21 mouse cellular contexts compared by ENCODE assay signal in genomic region chr15:97610767-97611166, GRCm38 (mm10).
A peak's percentile ranks its signal among the peaks of the same experiment; 100 is the strongest.
DNase-seq lines count a peak whose midpoint lies in the region; ATAC-seq and TF ChIP-seq lines count a peak whose summit lies in the region.
"Had no signal": no experiment of that assay in that cellular context is flagged by ENCODE, and none has a peak within 500 bp of the region (broad histone marks: within the 10 kb centered on the region; RNA-seq: fewer than 3 reads in every experiment).

No protein-coding gene starts in this region.

- peak; percentile 4 for DNase-seq in forebrain, embryonic 11.5 days (ENCODE audit: low spot score)
- DNase-seq in forebrain, postnatal 0 days: no peak
- peak; percentile 58 for DNase-seq in heart, adult 11 months
- no peak for DNase-seq in heart, postnatal 36 days
- DNase-seq in midbrain, embryonic 11.5 days (ENCODE audit: low spot score, missing footprints): peak; percentile 72
- DNase-seq: adrenal gland, adult 2 months; adrenal gland, adult 8-10 months; adrenal gland, postnatal 10 days; adrenal gland, postnatal 14 days; adrenal gland, postnatal 25 days; adrenal gland, postnatal 36 days; B cell, adult 2 months; cerebellum, adult 11 months; cerebellum, adult 11-12 months; cerebellum, adult 18-20 months had no signal

- no peak overlapping the region for H3K27ac ChIP-seq in forebrain, embryonic 11.5 days (ENCODE audit: low read depth, low read length)
- no peak overlapping the region for H3K27ac ChIP-seq in forebrain, postnatal 0 days (ENCODE audit: low read depth, low read length)
- no peak overlapping the region for H3K27ac ChIP-seq in midbrain, embryonic 11.5 days (ENCODE audit: low read depth, low read length)
- no peak overlapping the region for H3K27ac ChIP-seq in midbrain, embryonic 15.5 days

- intact Hi-C loops in heart, postnatal 36 days (cut with DNase I): no loop called here

- peaks cover 8% of the 10 kb centered on the region; the same call in 1 of the 2 replicates for H3K4me1 ChIP-seq in forebrain, embryonic 11.5 days (replicated peaks; ENCODE audit: control insufficient read depth, insufficient read depth, low read length)
- peaks cover 8% of the 10 kb centered on the region for H3K4me1 ChIP-seq in forebrain, postnatal 0 days (ENCODE audit: insufficient read depth)
- H3K4me1 ChIP-seq in midbrain, embryonic 11.5 days (ENCODE audit: control insufficient read depth, insufficient read depth, low read length): peaks cover 6% of the 10 kb centered on the region
- H3K4me1 ChIP-seq in midbrain, embryonic 15.5 days: peaks cover 23% of the 10 kb centered on the region

- H3K4me2 ChIP-seq in forebrain, embryonic 11.5 days (ENCODE audit: low read depth, low read length, severe bottlenecking): no peak overlapping the region
- H3K4me2 ChIP-seq in forebrain, postnatal 0 days (ENCODE audit: low read depth): no peak overlapping the region
- H3K4me2 ChIP-seq in midbrain, embryonic 11.5 days: no peak overlapping the region
- no peak overlapping the region for H3K4me2 ChIP-seq in midbrain, embryonic 15.5 days

- TF ChIP-seq CTCF in forebrain, postnatal 0 days (IDR thresholded peaks at IDR 0.05; ENCODE audit: low read depth): no peak

- H3K4me3 ChIP-seq in forebrain, embryonic 11.5 days (ENCODE audit: low read depth, low read length): no peak overlapping the region
- H3K4me3 ChIP-seq in forebrain, postnatal 0 days (ENCODE audit: low read depth, low read length): no peak overlapping the region
- no peak overlapping the region for H3K4me3 ChIP-seq in midbrain, embryonic 11.5 days (ENCODE audit: low read depth, low read length)
- H3K4me3 ChIP-seq in midbrain, embryonic 15.5 days: no peak overlapping the region

- H3K9me3 ChIP-seq in forebrain, embryonic 11.5 days (ENCODE audit: control insufficient read depth, low read length): no peaks in the 10 kb centered on the region
- H3K9me3 ChIP-seq in forebrain, postnatal 0 days (ENCODE audit: low read length): no peaks in the 10 kb centered on the region
- peaks cover 3% of the 10 kb centered on the region; the same call in 1 of the 2 replicates for H3K9me3 ChIP-seq in midbrain, embryonic 11.5 days (ENCODE audit: control insufficient read depth, low read length)
- no peaks in the 10 kb centered on the region for H3K9me3 ChIP-seq in midbrain, embryonic 15.5 days

- H3K27me3 ChIP-seq in forebrain, embryonic 11.5 days (ENCODE audit: control insufficient read depth, insufficient read depth, low read length): no peaks in the 10 kb centered on the region
- H3K27me3 ChIP-seq in forebrain, postnatal 0 days (ENCODE audit: insufficient read depth, low read length): no peaks in the 10 kb centered on the region
- no peaks in the 10 kb centered on the region for H3K27me3 ChIP-seq in midbrain, embryonic 11.5 days (ENCODE audit: control insufficient read depth, insufficient read depth, low read length)
- no peaks in the 10 kb centered on the region for H3K27me3 ChIP-seq in midbrain, embryonic 15.5 days (replicated peaks)
- H3K27me3 ChIP-seq: CH12.LX had no signal

- WGBS in forebrain, embryonic 11.5 days: 79% methylated on average over 4 of the region's 4 CpGs
- WGBS in forebrain, postnatal 0 days: 88% methylated on average over 4 of the region's 4 CpGs
- 95% methylated on average over 4 of the region's 4 CpGs for WGBS in midbrain, embryonic 11.5 days
- 92% methylated on average over 4 of the region's 4 CpGs for WGBS in midbrain, embryonic 15.5 days

- H3K36me3 ChIP-seq in forebrain, embryonic 11.5 days (ENCODE audit: control insufficient read depth, insufficient read depth, low read length): no peaks in the 10 kb centered on the region
- H3K36me3 ChIP-seq in forebrain, postnatal 0 days (ENCODE audit: insufficient read depth): no peaks in the 10 kb centered on the region
- no peaks in the 10 kb centered on the region for H3K36me3 ChIP-seq in midbrain, embryonic 11.5 days (ENCODE audit: control insufficient read depth, insufficient read depth, low read length)
- H3K36me3 ChIP-seq in midbrain, embryonic 15.5 days (replicated peaks): no peaks in the 10 kb centered on the region
- H3K36me3 ChIP-seq: G1E had no signal

- no peak overlapping the region for H3K9ac ChIP-seq in forebrain, embryonic 11.5 days (ENCODE audit: low read length)
- no peak overlapping the region for H3K9ac ChIP-seq in forebrain, postnatal 0 days
- no peak overlapping the region for H3K9ac ChIP-seq in midbrain, embryonic 11.5 days (ENCODE audit: low read length)
- H3K9ac ChIP-seq in midbrain, embryonic 15.5 days: no peak overlapping the region

- ATAC-seq in forebrain, embryonic 11.5 days (replicated peaks; ENCODE audit: low FRiP score): no peak
- no peak for ATAC-seq in forebrain, postnatal 0 days
- no peak for ATAC-seq in midbrain, embryonic 11.5 days (ENCODE audit: low FRiP score)
- no peak for ATAC-seq in midbrain, embryonic 15.5 days (replicated peaks)
- ATAC-seq: activated CD4-positive, CD25-positive, alpha-beta regulatory T cell, adult 4 months; CD4-positive, CD25-positive, alpha-beta regulatory T cell, adult 4 months; Patski had no signal

Comparison
In these comparisons a context has a peak if more than half of its experiments do, and no peak if none do; other contexts are left out.
1. DNase-seq: peak in forebrain, embryonic 11.5 days (single experiment), heart, adult 11 months (single experiment) and midbrain, embryonic 11.5 days (single experiment); none in forebrain, postnatal 0 days (single experiment) and heart, postnatal 36 days (0 of 2).